Mouse (Mus musculus) cerebellum, adult 2 months (tissue): ENCODE measurements around the gene Borcs5.

Experiments
- CTCF ChIP-seq: fragments of 200-500 bp; IDR thresholded peaks from 2 replicates; pipeline ENCODE4 v1.5.1; 2011; ENCODE audit warnings: low read depth, mild to moderate bottlenecking, control low read depth, low read length, moderate library complexity, borderline replicate concordance; ENCODE audit not compliant: insufficient read depth
- POLR2A ChIP-seq: fragments of 200-500 bp; IDR thresholded peaks from 2 replicates; pipeline ENCODE4 v1.6.1; 2011; ENCODE audit warnings: low read length, control low read depth, borderline replicate concordance; ENCODE audit not compliant: insufficient read depth

- no peak for TF ChIP-seq CTCF
- TF ChIP-seq POLR2A, result no peak
Measured at GRCm38 (mm10) chr6:134716168-134716587, 76.9 kb downstream of the Borcs5 start.
